Mouse (Mus musculus): ENCODE measurements at regions not wholly inside any gene's neighbourhood (a gene's known extent, or its start where the extent isn't known, plus 50 kb on each side); places are given as distances from the start of the nearest gene placed in this dataset.
"Not testable (repeated sequence)": the region's sequence is repeated elsewhere in the genome, so short reads cannot be mapped to it uniquely, and the experiment has no call there.

DNA sequence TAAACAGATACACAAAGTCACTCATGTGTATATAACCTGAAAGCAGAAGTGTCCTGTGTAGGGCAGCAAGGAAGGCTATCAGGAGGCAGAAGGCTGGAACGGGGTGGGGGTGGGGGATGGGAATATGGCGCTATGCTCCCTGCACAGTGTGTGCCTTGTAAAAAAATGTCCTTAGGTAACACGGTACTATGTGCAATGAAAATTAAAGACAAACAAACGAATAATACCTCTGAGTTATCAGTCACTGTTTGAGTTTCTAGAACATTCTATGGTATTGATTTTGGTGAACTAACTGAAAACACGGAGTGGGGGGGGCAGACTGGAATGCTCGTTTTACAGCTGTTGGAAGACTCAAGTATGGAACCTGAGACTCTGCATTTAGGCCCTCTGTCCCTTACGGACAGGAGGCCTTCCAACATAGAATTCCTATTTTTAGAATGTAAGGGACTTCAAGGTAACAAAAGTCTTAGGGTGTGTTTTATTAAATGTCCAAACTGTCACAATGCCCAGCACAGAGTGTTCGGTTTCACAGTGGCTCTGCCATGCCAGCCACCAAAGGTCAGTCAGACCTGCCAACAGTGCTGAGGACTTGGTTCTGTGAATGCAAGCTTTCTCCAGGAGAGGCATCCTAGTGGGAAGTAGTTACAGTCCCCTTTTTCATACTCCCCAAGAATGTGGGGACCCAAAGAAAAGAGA, 240.6 kb downstream of the Ano6 start:
- DNase-seq (ENCODE audit: low spot score in 2 of 2) = no peak

DNA sequence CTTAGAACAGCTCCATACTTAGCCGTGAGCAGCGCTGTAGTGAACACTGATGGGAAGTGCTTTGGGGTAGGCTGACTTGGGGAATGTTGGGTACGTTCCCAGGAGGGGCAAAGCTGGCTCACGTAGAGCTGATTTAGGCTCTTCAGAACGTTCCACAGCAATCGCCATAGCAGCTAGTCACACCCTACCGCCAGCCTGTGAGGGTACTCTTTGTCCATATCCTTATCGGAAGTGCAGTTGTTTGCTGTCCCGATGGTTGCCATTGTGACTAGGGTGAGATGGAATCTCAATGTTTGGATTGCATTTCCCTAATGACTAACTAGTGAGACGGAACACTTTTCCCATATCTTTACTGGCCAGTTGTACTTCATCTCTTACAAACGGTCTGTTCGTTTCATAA, 244.6 kb downstream of the Ano6 start:
- DNase-seq (ENCODE audit: low spot score in 2 of 2) = no peak

DNA sequence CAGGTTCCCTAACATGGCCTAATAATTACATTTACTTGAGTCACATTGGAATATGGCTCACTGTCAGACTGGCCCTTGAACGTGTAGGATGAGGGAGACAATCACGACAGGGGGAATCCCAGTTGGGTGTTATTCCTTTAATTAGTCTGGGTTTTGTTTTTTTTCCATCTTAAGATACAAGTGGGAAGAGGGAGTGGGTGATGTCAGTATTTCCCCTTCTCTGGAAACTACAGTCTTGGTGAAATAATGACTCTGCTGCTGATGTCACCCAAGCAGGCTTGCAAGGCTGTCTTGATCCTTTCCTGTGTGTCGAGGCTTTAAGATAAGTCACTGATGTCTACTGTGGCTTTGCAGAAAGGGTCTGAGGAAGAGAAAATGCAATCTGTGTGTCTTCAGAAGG, 241.8 kb upstream of the Arid2 start:
- DNase-seq (ENCODE audit: low spot score in 2 of 2) = no peak

DNA sequence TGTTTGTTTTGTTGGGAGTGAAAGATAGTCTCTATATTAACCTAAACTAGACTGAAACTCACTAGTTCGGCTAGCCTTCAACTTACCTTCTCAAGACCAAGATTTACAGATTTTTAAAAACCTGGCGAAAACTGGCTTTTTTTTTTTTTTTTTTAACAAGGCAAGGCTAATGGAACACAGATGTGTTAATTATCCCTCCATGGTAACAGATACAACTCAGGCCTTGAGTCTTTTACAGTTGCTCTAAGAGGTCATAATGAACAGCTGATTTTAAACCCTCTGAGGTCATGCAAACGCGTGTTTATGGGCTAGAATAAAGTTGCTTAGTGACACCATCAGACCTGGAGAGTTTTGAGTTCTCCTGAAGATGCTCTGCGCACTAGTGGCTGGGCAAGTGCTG, 240.7 kb upstream of the Arid2 start:
- DNase-seq (ENCODE audit: low spot score in 2 of 2) = no peak

DNA sequence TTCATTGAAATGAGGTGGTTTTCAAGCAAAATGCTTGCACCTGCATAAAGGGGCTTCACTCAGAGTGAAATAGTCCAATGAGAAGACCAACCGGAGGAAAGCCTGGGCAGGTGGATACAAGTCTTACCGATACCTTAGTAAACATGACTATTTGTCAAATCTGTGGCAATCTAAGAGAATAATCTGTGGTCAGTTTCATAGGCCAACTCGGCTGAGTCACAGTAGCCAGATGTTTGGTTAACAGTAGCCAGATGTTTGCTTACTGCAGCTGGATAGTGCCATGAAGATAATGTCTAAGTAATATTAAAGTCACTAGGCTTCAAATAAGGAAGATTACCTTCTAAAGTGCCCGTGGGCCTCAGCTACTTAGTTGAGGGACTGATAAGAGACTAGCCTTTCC, 236.9 kb upstream of the Arid2 start:
- DNase-seq (ENCODE audit: low spot score in 2 of 2) = no peak

DNA sequence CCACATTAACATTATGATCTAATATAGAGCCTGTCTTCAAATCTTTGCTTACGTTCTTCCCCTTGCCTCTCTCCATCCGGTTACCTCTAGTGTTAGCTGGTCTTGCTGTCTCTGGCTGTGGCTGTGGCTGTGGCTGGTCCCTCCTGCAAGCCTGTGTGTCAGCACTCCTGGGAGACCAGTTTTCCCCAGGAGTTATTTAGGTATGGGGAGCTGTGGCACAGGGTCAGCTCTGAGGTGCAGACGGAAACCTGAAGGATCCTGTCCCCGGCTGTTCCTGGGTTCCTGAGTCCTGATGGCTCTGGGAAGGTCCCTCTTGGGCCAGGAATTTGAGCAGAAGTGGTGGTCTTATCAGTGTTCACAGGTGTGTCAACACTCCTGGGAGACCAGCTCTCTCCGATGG, 234.7 kb upstream of the Arid2 start:
- DNase-seq (ENCODE audit: low spot score in 2 of 2) = no peak

DNA sequence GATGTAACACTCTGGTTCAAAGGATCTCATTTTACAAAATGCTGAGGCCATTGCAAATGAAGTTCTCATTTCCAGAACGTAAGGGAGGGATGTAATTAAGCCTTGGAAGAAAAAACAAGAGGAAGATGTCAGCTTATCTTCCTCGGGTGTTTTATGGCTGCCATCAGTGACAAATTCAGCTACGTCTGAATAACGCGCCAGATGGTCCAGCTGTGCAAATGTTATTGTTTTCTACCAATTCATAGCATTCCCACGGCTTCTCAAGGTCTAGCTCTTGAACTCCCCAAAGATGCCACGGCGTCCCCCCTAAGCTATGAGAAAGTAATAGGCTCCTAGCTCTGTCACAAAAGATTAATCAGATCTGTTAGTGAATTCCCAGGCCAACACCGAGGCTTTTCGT, 232.0 kb upstream of the Arid2 start:
- no peak for DNase-seq (ENCODE audit: low spot score in 2 of 2)

DNA sequence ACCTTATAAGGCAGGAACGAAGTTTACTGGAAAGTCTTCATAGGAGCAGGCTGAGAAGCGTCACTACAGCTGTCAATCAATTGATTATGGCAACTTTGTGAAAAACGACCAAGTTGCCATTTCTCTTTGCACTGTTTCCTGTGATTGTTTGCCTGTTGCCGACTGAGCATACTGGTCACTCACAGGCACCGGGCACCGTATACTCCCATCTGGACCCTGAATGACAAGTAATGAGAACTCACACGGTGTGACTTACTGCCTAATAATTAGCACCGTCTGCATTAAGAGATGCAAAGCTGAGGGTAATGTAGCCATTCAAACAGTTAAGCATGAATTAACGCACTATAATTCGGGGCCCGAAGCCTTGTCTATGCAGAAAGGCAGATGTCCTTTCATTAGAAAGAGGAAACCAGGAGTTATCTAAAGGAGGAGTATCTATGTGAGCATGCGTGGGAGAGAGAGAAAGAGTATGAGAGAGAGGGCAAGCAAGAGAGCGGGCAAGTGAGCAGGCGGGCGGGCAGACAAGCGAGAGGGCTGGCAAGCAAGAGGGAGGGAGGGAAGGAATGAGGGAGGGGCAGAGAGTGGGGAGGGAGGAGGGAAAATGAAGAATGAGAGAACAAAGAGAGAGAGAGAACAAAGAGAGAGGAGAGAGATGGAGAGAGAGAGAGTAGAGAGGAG, 231.4 kb upstream of the Arid2 start:
- DNase-seq (ENCODE audit: low spot score in 2 of 2) = no peak

DNA sequence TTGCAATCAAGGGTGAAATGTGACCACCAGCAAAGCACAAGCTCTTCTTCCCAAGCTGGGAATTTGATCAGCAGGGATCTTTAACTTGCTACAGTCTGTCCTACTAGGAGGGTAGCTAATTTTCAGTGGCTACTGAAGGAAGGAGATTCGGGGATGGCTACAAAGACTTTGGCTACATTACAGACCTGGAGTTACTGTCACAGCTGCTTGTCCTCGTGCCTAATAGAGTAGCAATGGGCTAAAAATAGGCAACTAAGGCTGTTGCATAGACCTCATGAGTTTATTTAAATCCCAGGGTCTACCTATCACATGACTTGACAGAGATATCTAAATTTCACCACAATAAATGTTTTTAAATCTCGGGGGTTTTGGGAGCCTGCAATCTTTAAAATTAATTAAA, 227.7 kb upstream of the Arid2 start:
- no peak for DNase-seq (ENCODE audit: low spot score in 2 of 2)

DNA sequence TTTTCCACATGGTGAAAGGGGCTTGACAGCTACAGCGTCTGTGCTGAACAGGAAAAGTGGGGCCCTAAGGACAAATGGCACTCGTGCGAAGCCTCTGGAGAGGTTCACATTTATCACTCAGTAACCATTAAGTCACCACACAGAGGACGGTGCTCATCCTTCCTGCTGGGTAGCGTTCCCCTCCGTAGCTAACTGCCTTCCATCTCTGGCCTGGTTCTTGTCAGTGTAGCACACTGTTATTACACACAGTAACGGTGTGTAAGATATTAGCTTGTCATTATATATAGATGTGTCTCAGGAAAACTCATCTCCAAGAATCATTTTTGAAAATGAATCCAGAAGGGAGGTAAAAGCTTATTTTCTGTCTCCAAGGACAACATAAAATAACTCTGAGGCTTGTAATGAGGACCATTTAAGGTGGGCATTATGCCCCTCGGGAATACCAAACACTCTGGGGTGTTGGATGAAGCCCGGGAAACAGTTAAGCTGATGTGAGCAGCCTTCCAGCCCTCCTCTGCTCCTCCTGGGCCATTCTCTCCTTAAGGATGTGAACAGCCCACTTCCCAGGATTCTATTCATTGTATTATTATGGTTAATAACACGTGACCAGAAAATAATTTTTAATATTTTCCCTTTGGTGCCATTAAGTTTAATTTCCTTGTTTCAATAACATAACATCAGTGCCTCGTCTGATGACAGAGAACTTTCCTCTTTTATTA, 222.7 kb upstream of the Arid2 start:
- no peak for DNase-seq (ENCODE audit: low spot score in 2 of 2)

DNA sequence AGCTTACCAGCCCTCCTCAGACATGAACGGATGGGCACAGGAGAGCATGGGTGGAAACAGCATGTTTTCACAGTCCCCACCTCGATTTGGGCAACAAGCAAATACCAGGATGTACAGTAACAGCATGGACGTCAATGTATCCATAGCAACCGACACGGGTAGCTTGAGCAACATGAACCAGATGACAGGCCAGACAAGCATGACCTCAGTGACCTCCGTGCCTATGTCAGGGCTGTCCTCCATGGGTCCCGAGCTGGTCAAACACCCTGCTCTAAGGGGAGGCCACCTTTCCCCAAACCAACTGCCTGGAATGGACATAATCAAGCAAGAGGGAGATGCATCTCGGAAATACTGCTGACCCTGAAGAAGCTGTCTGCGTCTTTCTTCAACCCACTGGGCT, 211.7 kb upstream of the Arid2 start:
- DNase-seq (ENCODE audit: low spot score in 2 of 2) = no peak

DNA sequence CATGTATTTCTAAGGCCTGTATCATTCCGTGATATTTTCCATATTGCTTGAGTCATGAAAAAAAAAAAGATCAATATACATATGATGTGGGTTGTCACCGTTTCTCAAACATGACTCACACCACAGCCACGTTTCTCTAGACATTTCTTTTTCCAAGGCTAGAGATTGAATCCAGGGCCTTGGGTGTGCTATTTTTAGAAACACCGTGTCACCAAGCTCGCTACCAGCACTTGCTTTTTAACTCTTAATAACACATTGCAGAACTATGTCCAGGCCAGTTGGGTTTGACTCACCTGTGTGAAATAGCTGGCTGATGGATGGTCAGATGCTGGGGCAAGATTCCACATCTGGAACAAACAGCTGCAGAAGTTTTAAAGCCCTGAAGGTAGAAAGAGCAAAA, 209.6 kb upstream of the Arid2 start:
- no peak for DNase-seq (ENCODE audit: low spot score in 2 of 2)

DNA sequence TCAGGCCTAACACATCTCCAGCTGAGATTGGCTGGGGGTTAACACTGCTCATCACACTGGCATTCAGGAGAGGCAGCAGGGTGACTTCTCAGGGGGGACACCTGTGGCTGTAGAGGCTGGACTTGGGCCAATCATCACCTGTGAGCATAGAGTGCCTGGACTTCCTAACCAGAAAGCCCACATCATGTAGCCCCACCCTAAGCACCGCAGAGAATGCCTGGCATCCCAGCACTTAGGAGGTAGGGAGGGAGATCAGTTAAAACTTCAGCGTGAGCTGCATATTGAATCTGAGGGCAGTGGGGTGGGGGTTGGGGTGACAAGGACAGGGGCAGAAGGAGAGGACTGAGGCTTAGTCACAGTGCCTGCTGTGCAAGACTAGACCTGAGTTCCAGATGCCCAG, 208.7 kb upstream of the Arid2 start:
- DNase-seq (ENCODE audit: low spot score in 2 of 2) = no peak

DNA sequence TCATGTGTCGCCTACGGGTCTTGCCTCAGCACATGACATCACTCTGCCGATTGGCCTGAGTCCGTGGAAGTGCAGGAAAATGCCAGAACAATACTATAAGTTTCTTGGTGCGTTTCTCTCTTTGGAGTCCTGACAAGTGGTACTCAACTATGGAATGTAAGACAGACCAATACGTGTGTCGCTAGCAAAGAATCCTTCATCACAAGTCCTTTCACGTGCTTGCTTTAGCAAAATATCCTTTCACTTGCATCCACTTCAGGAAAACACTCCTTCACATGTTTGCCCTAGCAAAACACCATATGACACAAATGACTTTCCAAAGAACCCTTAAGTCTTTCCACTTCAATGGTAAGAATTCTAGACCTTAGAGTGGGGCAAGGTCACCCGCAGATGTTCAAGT, 197.6 kb upstream of the Arid2 start:
- no peak for DNase-seq (ENCODE audit: low spot score in 2 of 2)

DNA sequence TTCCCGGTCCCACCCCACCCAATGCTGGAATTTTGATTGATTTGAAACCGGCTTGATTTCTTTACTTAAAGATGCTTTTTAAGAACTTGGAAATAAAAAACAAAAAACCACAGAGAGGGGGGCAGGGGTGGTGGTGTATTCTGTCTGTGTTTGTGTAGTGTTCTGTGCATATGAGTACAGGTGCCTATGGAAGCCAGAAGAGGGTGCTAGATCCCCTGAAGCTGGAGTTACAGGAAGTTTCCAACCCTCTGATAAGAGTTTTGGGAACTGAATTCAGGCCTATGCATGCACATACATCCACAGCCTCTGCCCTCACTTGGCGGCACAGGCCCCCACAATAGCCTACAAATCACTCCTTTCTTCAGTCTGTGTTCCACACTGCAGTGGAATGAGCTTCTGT, 190.9 kb upstream of the Arid2 start:
- DNase-seq (ENCODE audit: low spot score in 2 of 2) = no peak

DNA sequence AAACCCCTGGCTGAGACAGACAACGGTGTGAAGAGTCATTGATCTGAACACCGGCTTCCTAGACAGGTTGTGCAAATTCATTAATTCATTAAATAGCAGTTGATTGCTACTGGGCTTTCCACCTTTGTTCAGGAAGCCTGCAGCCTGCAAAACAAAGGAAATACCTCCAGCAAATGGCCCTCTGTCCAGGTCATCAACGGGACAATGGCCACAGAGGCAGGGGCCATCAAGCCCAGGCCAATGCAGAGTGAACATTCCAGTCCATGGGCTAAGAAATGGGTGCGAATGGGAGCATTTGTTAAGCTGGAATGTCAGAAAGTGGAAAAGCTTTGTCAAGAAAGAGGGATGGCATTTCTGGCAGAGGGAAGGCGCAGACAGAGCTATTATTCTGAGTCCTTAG, 188.5 kb upstream of the Arid2 start:
- DNase-seq (ENCODE audit: low spot score in 2 of 2) = no peak

DNA sequence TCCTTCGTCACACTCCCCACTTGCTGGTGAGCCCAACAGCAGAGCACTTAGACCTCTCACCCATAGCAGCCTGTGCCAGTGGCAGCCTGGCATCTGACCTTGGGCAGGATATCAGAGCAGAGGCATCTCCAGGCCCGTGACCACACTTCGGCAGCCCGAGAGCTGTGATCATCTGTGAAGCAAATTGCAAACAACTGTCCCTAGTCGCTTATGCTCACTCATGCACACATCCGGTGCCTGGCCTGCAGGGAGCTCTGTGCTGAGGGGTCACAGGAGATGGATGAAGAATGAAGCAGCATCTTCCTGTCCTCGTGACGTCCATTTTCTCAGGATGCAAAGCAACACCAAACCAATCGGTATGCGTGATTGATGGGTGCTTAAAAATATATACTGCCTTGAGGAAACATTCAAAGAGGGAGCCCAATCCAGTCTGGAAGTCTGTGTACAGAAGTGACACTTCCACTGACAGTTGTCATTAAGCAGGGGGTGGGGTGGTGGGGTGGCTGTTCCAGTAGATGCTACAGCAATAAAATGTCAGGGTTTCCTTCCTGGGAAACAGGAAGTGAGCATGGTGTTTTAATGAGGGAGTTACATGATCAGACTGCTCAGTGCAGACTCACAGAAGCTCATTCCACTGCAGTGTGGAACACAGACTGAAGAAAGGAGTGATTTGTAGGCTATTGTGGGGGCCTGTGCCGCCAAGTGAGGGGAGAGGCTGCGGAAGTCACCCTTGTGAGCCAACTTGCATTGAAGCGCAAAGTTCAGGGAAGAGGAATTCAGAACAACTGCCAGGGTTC, 187.3 kb upstream of the Arid2 start:
- not testable (repeated sequence) for DNase-seq (ENCODE audit: low spot score in 2 of 2)

DNA sequence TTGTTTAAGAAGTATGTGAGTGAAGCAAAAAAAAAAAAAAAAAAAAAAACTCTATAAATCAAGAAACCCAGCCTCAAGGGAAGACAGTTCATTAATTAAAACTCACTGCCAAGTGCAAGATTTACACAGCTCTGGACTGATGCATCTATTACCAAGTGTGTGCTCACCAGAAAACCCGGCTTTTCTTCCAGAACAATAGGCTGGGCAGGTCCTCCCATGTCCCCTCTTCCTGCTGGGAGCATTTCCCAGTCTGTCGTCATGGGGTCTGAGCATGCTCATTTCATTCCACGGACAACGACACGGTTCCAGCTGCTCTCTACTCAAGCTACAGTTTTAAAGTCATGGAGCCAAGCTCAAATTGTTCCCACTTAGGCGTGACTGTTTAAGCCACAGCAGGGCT, 183.6 kb upstream of the Arid2 start:
- no peak for DNase-seq (ENCODE audit: low spot score in 2 of 2)

DNA sequence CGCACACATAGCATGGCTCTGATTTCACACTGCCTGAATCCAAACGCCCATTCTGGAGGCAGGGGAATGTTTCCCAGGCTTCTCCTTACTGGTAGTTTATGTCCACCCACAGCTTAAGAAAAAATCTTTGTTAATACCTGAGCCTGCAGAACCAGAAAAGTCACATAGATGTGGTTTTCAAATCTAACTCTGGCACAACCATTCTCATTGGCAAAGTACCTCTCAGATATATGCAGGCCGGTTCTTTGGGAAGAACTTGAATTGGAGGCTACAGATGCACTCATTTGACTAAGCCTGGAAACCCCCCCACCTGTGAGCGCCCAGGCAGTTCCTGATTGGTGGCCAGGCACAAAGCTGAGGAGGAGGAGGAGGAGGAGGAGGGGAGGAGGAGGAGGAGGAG, 179.8 kb upstream of the Arid2 start:
- no peak for DNase-seq (ENCODE audit: low spot score in 2 of 2)

DNA sequence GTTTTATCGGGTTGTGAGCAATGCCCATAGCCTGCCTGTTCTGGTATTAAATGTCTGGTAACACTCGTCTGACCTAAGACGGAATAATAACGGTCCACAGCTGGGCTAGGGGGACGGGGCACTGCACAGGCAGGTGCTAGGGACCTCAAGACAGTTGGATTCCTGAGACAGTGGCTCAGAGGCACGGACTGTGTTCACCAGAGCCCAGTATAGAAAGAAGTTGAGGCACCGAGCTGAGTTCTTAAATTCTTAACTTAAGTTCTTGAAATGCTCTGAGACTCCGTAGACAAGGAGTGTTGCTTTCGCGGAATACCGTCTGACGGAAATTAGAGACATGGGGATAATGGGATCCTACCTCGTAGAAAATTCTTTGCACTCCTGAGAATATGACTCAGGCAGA, 174.2 kb upstream of the Arid2 start:
- DNase-seq (ENCODE audit: low spot score in 2 of 2) = no peak

DNA sequence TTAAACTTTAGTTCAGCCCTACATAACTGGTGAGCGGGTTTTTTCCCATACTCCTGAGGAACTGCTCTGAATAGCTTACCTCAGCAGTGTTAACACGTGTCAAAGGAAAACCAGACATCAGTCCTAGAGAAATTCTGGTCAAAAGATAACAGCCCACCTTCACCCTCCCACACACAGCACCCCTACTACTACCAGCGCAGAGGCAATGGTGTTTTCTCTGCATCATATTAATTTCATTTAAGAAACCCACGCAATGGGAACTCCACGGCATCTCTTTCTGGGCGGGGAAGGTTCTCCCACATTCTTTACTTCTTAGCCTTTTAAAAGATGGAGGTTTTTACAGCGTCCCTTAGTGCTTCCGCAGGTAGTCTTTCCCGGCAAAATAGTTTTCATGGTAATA, 172.7 kb upstream of the Arid2 start:
- no peak for DNase-seq (ENCODE audit: low spot score in 2 of 2)

DNA sequence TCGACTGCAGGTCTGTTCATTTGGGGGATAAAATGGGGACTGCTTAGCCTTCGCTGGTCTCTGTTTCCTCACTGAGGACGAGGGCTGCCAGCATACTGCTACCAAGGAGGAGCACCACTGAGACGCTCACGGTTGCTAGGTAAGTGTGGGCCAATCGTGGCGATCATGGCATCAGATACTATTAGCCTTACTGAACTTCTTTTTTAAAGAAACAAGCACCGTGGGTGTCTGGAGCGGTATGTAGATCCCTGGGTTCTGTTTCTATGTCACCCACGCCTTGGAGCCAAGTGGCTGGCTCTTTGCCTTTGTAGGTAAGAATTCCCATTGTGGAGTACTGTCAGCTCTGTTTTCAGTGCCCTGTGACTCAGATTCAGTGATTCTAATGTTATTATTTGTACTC, 172.1 kb upstream of the Arid2 start:
- peak in 1 of 2 experiments; percentile 11 for DNase-seq (ENCODE audit: low spot score in 2 of 2)

Measured in layer of hippocampus, postnatal 14 days (tissue).